Mouse (Mus musculus) kidney, adult 11 months (tissue): Measurements from ENCODE around the gene Rhoh.

Experiments used
- DNase-seq: peaks from one replicate; pipeline ENCODE4 v3.0.0; 2022

Gene Rhoh

GRCm38 (mm10) chr5:65861154-65861944 is at the start of gene Rhoh:
Gene Rhoh (plus strand): TSS chr5:65861213.
- no peak for DNase-seq

- peak; percentile 21 for DNase-seq
Observed at GRCm38 (mm10) chr5:65823601-65824133, 37.3 kb upstream of the Rhoh start.

- DNase-seq: no peak
Observed at GRCm38 (mm10) chr5:65826476-65826875, 34.5 kb upstream of the Rhoh start.

- DNase-seq: no peak
Observed at GRCm38 (mm10) chr5:65827102-65827501, 33.9 kb upstream of the Rhoh start.

- DNase-seq: no peak
Observed at GRCm38 (mm10) chr5:65828261-65828660, 32.8 kb upstream of the Rhoh start.

GRCm38 (mm10) chr5:65829059-65829458 is 32.0 kb upstream of the Rhoh start:
- DNase-seq: no peak

- DNase-seq: no peak
Observed at GRCm38 (mm10) chr5:65831917-65832618, 28.9 kb upstream of the Rhoh start.

- DNase-seq: no peak
Observed at GRCm38 (mm10) chr5:65833092-65833491, 27.9 kb upstream of the Rhoh start.

- no peak for DNase-seq
Observed at GRCm38 (mm10) chr5:65833766-65834498, 27.1 kb upstream of the Rhoh start.

GRCm38 (mm10) chr5:65838053-65838452 is 23.0 kb upstream of the Rhoh start:
- DNase-seq: no peak

GRCm38 (mm10) chr5:65842947-65843346 is 18.1 kb upstream of the Rhoh start:
- no peak for DNase-seq

GRCm38 (mm10) chr5:65846534-65846933 is 14.5 kb upstream of the Rhoh start:
- no peak for DNase-seq

- no peak for DNase-seq
Observed at GRCm38 (mm10) chr5:65846958-65847357, 14.1 kb upstream of the Rhoh start.

- DNase-seq: no peak
Observed at GRCm38 (mm10) chr5:65847656-65848055, 13.4 kb upstream of the Rhoh start.

GRCm38 (mm10) chr5:65850765-65851164 is 10.2 kb upstream of the Rhoh start:
- no peak for DNase-seq

GRCm38 (mm10) chr5:65854786-65855191 is 6.2 kb upstream of the Rhoh start:
- DNase-seq: no peak

- no peak for DNase-seq
Observed at GRCm38 (mm10) chr5:65855571-65855970, 5.4 kb upstream of the Rhoh start.

GRCm38 (mm10) chr5:65856591-65857411 is 4.2 kb upstream of the Rhoh start:
- DNase-seq: no peak

- no peak for DNase-seq
Observed at GRCm38 (mm10) chr5:65857935-65858334, 3.1 kb upstream of the Rhoh start.

GRCm38 (mm10) chr5:65858355-65858754 is 2.7 kb upstream of the Rhoh start:
- DNase-seq: no peak

- DNase-seq: no peak
Observed at GRCm38 (mm10) chr5:65858898-65859297, 2.1 kb upstream of the Rhoh start.

GRCm38 (mm10) chr5:65859396-65859795 is 1.6 kb upstream of the Rhoh start:
- DNase-seq: no peak
